Mouse (Mus musculus) granulocyte monocyte progenitor cell, adult 5-6 weeks (primary cell): ENCODE measurements at regions not wholly inside any gene's neighbourhood (a gene's known extent, or its start where the extent isn't known, plus 50 kb on each side); places are given as distances from the start of the nearest gene placed in this dataset.

Source experiments
- ATAC-seq: replicated peaks from 2 replicates; pipeline ENCODE4 v1.8.0; 2016; ENCODE audit warnings: mild to moderate bottlenecking, moderate TSS enrichment, inconsistent platforms; ENCODE audit not compliant: poor library complexity, severe bottlenecking

DNA sequence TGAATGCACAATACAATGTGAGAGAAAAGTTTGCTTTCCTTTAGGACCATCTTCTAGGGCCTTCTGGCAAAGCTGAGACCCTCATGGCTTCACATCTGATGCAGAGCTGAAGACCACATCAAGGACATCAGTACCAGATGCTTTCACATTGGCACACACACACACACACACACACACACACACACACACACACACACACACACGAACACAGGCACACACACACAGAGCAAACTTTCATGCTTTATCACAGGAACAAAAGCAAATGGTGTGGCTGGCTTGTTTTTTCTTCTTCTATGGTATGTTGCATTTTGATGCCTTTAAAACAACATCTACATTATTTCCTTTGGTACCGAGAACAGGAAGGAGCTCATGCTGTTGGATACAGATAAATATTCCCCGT is 59.8 kb upstream of the Satb1 start:
- no peak for ATAC-seq

DNA sequence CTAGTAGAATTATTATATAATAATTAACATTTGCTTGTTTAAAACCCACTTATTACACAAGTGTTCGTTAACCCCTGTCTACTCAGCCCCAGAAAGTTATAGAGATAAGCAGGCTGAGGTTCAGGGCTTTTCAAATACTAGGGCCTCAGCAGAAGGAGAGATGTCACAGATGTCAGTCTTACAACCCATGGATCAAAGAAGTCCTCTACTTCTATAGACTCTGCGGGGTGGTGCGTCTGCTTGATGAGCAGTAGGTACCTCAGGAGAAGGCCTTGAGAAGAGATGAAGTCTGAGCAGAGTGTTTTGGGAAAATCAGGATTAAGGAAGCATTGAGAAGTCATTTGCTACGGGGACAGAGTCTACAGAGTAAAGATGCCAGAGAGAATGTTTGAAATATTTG is 59.1 kb upstream of the Satb1 start:
- no peak for ATAC-seq
